Mouse (Mus musculus) thymus, adult 18-20 months (tissue): Measurements from ENCODE around the gene Arhgap29.

Experiments used
- DNase-seq, 2 experiments: peaks; one replicate each; pipeline ENCODE4 v3.0.0; 2022; ENCODE audit warnings: mixed read lengths in 2 of 2

Arhgap29 gene

GRCm38 (mm10) chr3:121945957-121946356 is 6.4 kb upstream of the Arhgap29 start:
- no peak for DNase-seq

DNA sequence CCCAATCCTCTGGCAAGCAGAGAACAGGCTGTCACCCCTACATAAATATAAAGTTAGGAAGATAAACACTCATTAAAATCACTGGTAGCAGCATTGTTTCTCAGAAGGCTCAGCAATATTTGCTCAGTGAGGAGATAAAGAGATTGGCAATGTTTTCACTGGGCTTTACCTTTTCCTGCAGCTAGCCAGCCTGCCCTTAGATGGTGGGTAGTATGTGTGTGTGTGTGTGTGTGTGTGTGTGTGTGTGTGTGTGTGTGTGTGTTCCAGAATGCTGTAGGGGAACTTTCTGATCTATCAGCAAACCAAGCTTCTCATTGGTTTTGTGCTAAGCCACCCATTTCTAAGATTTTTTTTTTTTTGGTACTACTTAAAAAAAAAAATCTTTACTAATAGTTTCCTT is 5.6 kb upstream of the Arhgap29 start:
- no peak for DNase-seq

- DNase-seq = no peak
These were observed 2.2 kb upstream of the Arhgap29 start for GRCm38 (mm10) chr3:121950139-121950538.

GRCm38 (mm10) chr3:121951116-121951515 is 1.2 kb upstream of the Arhgap29 start:
- DNase-seq = no peak

- DNase-seq = peak; percentile 37 to 38
These were observed 700 bp downstream of the Arhgap29 start for GRCm38 (mm10) chr3:121953049-121953432.

- no peak for DNase-seq
These were observed 1.3 kb downstream of the Arhgap29 start for GRCm38 (mm10) chr3:121953433-121954161.

GRCm38 (mm10) chr3:121954421-121954820 is 2.1 kb downstream of the Arhgap29 start:
- DNase-seq = no peak

- no peak for DNase-seq
These were observed 3.2 kb downstream of the Arhgap29 start for GRCm38 (mm10) chr3:121955527-121955926.

DNA sequence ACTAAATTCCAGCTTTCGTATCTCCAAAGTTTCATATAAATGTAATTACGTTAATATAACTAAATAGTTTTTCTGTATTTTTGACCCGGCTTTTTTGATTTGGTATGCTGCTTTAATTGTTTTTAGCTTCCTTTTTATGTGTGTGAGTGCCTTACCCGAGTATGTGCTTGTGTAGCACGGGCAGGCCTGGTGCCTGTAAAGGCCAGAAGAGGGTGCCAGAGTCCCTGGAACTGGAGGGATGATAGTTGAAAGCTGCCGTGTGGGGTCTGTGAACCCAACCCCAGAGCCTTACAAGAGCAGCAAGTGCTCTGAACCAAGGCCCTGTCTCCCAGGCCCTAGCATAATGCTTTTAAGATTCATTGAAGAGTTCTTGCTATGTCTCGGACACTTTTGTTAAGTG is 4.4 kb downstream of the Arhgap29 start:
- DNase-seq = no peak

- DNase-seq = no peak
These were observed 5.4 kb downstream of the Arhgap29 start for GRCm38 (mm10) chr3:121957606-121958344.

DNA sequence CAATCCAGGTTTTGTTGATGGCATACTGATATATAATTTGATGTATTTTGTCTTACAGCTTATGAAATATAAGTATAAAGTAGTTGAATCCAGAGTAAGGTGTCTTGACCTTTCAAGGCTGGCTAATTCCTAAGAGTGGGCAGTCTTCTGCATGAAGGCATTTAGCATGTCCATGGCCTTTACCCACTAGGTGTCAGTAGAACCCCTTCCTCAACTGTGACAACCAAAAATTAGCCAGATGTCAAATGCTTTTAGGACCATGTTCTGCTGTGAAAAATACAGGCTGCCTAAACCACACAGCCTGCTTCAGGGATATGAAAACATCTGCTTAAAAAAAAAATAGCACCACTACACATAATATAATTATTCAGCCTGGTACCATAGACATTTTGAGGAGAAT is 11.8 kb downstream of the Arhgap29 start:
- DNase-seq = no peak

- DNase-seq = peak; percentile 68 to 71
These were observed 15.5 kb downstream of the Arhgap29 start for GRCm38 (mm10) chr3:121967681-121968476.

DNA sequence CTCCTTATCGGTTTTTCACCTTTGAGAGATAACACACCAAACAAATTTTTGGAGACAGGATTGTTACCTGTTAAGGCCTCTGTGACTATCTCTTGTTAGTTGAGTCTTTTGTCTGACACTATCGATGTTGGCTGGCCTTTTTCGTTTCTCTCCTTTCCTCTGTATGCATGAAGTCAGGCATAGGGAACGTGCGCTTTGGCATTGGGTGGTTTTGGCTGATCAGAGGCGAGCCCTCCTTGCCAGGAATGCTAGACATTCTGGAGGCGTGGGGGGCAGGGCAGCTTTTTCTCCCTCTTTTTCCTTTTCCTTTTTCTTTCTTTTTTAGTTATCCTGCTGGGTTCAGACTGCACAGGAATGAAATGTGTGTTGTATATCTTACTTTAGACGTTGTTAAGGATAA is 16.3 kb downstream of the Arhgap29 start:
- DNase-seq = no peak

DNA sequence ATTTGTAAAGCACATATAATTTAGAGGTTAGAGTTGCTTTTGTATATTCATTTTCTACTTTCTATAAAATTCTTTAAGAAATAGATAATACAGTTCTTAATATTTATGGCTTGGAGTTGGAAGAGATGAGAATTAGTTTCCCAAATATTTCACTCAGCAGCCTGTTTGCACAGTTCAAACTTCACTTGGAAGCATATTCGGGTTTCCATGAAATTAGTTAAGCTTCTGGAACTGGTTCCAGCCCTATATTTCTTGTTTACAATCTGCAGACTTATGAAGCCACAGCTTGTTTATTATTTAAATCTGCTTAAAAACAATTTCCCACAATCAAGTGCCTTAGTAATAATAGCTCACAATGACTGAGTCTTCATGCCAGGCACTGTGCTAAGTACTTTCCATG is 17.1 kb downstream of the Arhgap29 start:
- no peak for DNase-seq

- DNase-seq = no peak
These were observed 21.4 kb downstream of the Arhgap29 start for GRCm38 (mm10) chr3:121973761-121974160.

DNA sequence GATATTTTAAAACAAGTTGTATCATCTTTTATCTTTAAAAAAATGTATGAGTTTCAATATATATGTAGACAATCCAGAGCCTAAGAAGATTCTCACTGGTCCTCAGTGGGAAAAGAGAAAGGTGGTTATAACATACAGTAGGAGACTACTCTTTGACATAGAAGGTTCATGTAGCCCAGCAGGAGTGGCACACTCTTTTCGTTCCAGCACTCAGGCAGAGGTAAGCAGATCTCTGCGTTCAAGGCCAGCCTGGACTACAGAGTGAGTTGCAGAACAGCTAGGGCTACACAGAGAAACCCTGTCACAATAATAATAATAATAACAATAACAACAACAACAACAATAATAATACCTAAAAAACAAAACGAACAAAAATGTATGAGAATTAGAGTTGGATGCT is 23.0 kb downstream of the Arhgap29 start:
- DNase-seq = no peak

- no peak for DNase-seq
These were observed 29.0 kb downstream of the Arhgap29 start for GRCm38 (mm10) chr3:121981306-121981705.

DNA sequence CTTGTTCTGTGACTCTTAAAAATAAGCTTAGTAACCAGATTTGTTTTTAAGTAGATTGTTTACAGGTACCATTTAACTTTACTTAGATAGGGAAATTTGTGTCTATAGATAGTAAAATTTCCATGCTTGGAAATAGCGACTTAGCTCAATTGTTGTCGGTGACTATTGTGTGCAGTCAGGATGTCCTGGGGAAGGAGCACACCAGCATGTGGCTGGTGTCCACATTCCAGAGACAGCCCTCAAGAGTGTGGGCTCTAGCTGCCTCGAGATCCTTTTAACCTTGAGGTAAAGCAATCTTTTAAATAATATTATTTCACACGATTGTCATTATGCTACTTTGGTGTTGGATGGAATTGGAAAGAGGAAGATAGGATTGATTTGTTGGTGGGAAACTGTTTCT is 30.1 kb downstream of the Arhgap29 start:
- DNase-seq = no peak

DNA sequence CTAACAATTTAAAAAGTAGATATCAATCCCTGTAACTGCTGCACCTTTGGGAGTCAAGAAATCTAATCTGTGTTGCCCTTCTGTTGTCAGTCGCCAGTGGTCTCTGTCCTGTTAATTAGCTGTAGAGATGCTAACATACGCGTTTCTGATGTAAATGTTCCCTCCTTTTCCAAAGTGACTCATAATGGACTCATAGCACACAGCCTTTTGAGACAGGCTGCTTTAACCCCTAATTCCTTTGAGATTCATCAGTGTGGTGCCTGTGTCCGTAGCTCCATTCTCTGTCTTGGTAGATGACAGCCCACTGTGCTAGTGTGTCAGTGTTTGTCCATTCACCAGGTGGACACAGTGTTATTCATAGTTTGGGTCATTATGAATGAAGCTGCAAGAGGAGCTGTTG is 42.8 kb downstream of the Arhgap29 start:
- DNase-seq = no peak

DNA sequence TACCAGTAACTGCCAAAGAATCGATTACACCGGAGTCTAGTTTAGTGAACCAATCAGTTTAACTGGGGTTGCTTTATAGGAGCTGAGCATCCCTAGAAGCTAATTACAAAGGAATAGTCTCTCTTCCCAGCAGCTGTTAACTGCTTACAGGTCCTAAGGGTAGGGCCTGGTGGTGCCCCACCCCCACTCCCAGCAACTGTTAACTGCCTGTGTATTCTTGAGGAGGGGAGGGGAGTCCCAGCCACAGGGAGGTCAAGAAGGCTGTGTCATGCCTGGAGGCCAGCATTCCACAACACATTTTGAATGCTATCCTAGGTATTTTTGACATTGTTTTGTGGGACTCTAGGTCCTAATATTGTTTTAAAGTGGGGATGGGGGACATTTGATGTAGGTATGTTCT is 47.6 kb downstream of the Arhgap29 start:
- DNase-seq = no peak

GRCm38 (mm10) chr3:122001568-122001967 is 49.2 kb downstream of the Arhgap29 start:
- DNase-seq = no peak

- no peak for DNase-seq
These were observed 57.5 kb downstream of the Arhgap29 start for GRCm38 (mm10) chr3:122009818-122010217.

- DNase-seq = no peak
These were observed 58.0 kb downstream of the Arhgap29 start for GRCm38 (mm10) chr3:122010292-122010691.

- DNase-seq = no peak
These were observed 60.1 kb downstream of the Arhgap29 start for GRCm38 (mm10) chr3:122012464-122012863.
